Mouse (Mus musculus): ENCODE results near the gene Large1.

Gene Large1

GRCm38 (mm10) chr8:73295531-73295930 lies 57.8 kb downstream of the Large1 start:
- no peak for ATAC-seq (ENCODE audit: low TSS enrichment)

DNA sequence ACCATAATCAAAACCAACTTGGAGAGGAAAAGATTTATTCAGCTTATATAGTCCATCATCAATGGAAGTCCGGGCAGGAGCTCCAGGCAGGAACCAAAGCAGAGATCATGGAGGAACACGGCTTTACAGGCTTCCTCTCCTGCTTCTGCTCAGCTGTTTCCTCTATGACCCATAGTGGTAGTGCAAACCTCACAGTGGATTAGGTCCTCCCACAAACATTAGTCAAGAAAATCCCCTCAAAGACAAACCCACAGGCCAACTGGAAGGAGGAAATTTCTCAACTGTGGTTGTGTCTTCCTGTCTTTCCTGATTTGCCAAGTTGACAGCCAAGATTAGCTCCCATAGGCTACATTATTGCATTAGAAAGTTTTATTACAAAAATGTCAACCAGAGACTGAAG lies 59.7 kb downstream of the Large1 start:
- no peak for ATAC-seq (ENCODE audit: low TSS enrichment)

DNA sequence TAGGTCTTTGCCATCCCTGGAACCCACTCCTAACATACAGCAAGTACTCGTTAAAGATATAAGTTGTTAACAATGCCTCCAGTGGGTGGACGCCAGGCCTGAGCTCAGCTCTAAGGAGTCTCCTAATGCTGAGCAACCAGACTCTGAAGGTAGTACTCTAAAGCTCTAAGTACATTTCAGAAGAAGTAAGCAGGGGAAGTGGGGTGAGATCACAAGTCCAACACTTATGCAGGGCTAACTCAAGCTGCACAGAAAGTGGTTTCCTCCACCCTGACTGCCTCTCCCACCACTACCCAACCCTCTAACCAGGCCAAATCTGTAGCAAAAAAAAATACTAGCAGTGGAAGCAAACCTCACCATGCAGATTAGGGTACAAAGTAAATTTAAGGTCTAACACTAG lies 61.7 kb downstream of the Large1 start:
- ATAC-seq (ENCODE audit: low TSS enrichment), result no peak

- no peak for ATAC-seq (ENCODE audit: low TSS enrichment)
Observed at GRCm38 (mm10) chr8:73290636-73291035, 62.7 kb downstream of the Large1 start.

- peak; percentile 36 for ATAC-seq (ENCODE audit: low TSS enrichment)
Observed at GRCm38 (mm10) chr8:73289831-73290230, 63.5 kb downstream of the Large1 start.

- ATAC-seq (ENCODE audit: low TSS enrichment), result no peak
Observed at GRCm38 (mm10) chr8:73281996-73282395, 71.3 kb downstream of the Large1 start.

- no peak for ATAC-seq (ENCODE audit: low TSS enrichment)
Observed at GRCm38 (mm10) chr8:73276015-73276414, 77.3 kb downstream of the Large1 start.

DNA sequence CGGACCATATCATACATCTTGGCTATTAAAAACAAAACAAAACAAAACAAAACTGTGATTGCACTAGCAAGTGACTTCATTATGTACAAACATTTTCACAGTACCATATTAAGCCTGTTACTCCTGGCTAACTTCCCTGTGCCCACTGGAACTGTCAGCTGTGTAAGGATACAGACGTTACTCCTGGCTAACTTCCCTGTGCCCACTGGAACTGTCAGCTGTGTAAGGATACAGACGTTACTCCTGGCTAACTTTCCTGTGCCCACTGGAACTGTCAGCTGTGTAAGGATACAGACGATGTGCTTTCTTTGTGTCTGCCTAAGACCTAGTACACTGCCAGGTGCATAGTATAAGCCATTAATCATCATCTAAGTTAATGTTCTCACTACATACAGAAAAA lies 77.9 kb downstream of the Large1 start:
- peak; percentile 53; the same call in 1 of the 2 replicates for ATAC-seq (ENCODE audit: low TSS enrichment)

DNA sequence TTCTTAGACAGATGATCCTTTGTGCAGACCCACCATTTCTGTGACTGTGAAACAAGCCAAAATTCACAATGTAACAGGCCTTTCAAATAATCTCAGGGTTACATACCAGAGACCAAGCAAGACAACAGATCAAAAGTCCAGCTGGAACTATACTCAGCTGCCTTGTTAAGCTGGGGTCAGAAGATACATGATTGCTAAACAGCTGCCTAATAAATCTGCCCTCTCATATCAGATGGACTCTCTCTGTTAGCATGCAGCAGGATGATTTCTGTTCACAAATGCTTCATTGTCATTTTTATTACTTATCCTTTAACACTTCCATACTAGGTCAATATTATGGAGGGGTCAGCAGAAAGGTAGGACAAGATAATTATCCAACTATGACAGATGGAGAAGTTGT lies 80.2 kb downstream of the Large1 start:
- no peak for ATAC-seq (ENCODE audit: low TSS enrichment)

DNA sequence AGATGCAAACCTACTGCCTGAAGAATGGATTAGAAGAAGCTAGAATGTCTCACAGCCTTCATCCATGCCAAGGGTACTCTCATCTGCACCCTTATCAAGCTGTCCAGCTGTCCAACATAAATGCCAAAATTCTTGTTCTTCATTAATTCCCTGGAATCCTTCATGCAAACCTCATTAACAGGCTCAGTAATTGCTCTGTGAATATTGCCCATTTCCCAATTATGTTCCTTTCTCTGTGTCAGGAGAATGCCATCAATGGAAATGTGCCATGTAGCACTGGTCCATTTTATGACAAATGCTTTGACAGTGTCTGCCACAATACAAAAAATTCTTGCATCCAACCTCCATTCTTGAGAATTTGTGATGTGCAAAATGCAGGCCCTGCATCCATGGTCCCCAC lies 82.3 kb downstream of the Large1 start:
- no peak for ATAC-seq (ENCODE audit: low TSS enrichment)

DNA sequence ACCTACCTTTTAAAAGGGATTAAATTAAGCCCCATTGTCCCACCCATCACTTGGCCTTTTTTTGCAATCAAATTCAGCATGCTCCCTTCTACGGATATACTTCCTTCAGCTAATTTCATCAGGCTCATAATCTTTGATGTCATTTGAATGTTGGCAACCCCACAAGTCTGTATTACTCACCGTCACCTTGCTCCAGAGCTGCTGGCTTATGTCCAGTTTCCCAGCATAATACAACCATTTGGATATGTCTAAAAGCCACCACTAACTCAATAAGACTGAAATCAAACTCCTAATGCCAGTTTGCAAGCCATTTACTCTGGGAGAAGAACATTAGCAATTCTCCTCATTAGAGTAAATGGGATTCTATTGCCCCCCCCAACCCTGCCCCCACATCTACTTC lies 95.4 kb downstream of the Large1 start:
- ATAC-seq (ENCODE audit: low TSS enrichment), result peak; percentile 55; the same call in 1 of the 2 replicates

DNA sequence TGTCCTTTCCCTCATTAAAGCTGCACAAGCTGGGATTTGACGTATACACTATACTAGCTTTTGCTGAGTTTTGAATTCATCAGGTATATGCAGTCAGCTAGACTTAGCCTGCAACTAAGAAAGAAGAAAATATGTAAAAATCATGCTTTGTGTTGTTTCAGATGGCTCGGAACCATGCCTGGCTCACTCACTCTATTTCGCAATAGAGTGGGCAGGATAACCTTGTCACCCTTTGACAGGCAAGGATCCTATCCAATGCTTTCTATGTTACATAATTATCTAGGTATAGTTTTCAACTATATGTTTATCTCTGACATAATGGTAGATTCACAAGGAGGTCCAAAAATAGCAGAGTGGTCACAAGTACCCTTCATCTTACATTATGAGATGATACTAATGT lies 109.2 kb downstream of the Large1 start:
- ATAC-seq (ENCODE audit: low TSS enrichment), result peak; percentile 83

DNA sequence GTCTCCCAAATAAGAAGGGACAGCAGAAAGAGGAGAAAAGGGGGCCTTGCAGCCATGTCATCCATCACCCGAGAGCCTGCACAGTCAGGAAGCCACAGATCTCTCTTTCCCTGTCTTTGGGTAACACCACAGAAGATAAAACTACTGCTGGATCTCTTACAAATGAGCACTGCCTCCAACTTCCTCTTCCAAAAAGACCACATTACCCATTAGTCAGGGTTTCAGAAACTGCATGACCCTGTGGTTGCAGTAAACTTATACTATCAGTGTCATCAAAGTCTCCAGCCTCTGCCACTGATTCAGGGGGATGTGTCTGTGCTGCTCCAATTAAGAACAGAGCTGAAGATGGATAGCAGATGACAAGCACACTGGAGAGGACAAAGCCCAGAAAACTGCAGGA lies 111.3 kb downstream of the Large1 start:
- no peak for ATAC-seq (ENCODE audit: low TSS enrichment)

GRCm38 (mm10) chr8:73234209-73234608 lies 119.1 kb downstream of the Large1 start:
- peak; percentile 62 for ATAC-seq (ENCODE audit: low TSS enrichment)

GRCm38 (mm10) chr8:73233358-73234041 lies 119.8 kb downstream of the Large1 start:
- ATAC-seq (ENCODE audit: low TSS enrichment), result peak; percentile 90

GRCm38 (mm10) chr8:73226841-73227240 lies 126.5 kb downstream of the Large1 start:
- ATAC-seq (ENCODE audit: low TSS enrichment), result no peak

- peak; percentile 96 for ATAC-seq (ENCODE audit: low TSS enrichment)
Observed at GRCm38 (mm10) chr8:73225654-73226053, 127.7 kb downstream of the Large1 start.

DNA sequence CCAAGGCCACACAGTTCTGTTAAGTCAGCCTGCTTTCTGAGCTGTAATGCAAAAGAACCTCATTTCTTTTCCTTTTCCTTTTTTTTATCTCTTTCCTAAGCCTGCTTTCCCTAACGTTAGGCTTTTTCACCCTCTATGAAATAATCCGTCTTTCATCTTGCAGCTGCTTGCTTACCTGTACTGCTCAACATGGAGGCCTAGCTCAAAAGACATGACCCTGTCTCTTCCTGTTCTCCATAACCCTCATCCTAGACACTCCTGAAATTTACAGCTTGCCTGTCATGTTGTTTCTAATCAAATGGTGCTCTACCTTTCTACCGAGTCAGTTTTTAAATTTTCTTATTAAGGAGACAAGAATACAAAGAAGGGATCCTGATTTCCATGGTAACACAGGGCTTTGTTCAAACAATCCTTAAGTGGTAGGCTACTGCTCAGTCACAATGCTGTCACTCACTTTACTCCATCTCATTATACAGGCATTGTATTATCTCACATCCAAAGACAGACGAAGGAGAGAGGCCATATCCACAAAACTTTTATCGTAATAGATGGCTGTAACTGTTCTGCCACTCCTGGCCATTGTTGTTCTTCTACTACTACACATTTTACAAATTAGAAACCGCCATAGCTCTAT lies 134.0 kb downstream of the Large1 start:
- ATAC-seq (ENCODE audit: low TSS enrichment), result no peak

- ATAC-seq (ENCODE audit: low TSS enrichment), result no peak
Observed at GRCm38 (mm10) chr8:73206831-73207230, 146.5 kb downstream of the Large1 start.

DNA sequence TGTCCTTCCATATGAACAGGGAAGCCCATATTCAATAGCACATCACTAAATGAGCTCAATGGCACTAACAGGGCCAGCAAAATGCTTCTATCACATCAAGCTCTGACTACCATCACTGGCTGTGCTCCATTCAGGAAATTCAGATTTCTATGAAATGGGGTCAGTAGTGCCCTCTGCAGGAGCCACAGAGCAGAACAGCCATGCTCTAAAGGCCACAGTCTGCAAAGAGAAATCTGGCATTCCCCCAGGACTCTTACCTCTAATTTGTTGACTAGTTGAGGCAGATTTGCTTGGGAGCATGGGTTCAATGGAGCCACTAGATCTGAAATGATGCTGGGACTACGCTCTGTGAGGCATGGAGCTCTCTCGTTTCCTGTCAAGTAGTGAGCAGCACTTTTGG lies 151.5 kb downstream of the Large1 start:
- no peak for ATAC-seq (ENCODE audit: low TSS enrichment)

DNA sequence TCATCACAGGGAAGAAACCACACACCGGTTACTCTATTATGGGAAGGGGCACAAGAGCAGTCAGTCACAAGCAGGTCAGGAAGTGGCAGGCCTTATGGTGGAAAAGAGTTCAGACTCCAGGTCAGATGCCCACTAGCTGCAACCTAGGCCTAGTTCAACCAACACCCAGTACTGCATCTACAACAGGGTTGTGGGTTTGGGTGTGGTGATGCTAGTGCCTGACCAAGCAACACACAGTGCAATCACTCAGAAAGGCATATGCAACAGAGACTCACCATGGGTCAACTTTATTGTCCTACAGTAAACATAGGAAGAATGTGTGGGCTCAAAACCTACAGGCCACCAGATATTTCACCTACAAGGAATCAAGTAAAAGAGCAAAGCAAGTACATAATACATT lies 155.6 kb downstream of the Large1 start:
- ATAC-seq (ENCODE audit: low TSS enrichment), result no peak

- ATAC-seq (ENCODE audit: low TSS enrichment), result no peak
Observed at GRCm38 (mm10) chr8:73188684-73189083, 164.7 kb downstream of the Large1 start.

- no peak for ATAC-seq (ENCODE audit: low TSS enrichment)
Observed at GRCm38 (mm10) chr8:73187381-73187780, 166.0 kb downstream of the Large1 start.

DNA sequence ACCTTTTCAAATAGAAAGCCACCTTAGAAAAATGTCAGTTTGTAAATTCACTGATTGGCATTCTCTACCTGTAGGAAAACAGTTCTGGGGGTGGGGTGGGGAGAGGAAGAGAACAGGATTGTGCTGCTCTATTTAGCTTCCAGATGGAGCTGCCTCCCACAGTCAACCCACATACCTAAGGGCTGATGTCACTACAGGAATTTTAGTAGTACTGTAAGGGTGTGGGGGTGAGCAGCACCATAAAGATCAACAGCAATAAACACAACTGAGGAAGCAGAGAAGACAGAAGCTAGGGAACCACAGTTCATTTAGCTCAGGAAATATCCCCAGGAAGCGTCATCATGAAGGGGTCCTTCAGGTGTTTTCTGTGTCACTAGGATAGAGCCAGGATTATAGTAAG lies 174.9 kb downstream of the Large1 start:
- ATAC-seq (ENCODE audit: low TSS enrichment), result peak; percentile 96

Measured in frontal cortex, adult (tissue).